Mouse (Mus musculus) forebrain, embryonic 11.5 days (tissue): Measurements from ENCODE around the gene Hrct1. TPM values are rescaled to one million over a fixed set of nuclear protein-coding genes. Genes with fewer than 3 reads are reported as not detected.

Experiments
- ATAC-seq: fragments of 200-750 bp; cut with Nextera tagmentation; replicated peaks from 2 replicates; pipeline ENCODE4 v1.8.0; 2017; ENCODE audit warnings: moderate TSS enrichment; ENCODE audit not compliant: low FRiP score
- DNase-seq: peaks from one replicate; pipeline ENCODE4 v3.0.0-alpha.2; 2017; ENCODE audit warnings: low spot score
- H3K27ac ChIP-seq: fragments of 300-500 bp; sonication (generic); 2 replicates; pipeline ENCODE4 v1.5.1; 2014; ENCODE audit warnings: low read depth, low read length
- H3K27me3 ChIP-seq: fragments of 300-500 bp; sonication (generic); 2 replicates; pipeline ENCODE4 v1.6.1; 2014; ENCODE audit warnings: mild to moderate bottlenecking, low read length, mixed read lengths; ENCODE audit not compliant: control insufficient read depth, insufficient read depth
- H3K36me3 ChIP-seq: fragments of 300-500 bp; sonication (generic); 2 replicates; pipeline ENCODE4 v1.6.1; 2014; ENCODE audit warnings: mild to moderate bottlenecking, low read length, moderate library complexity, mixed read lengths; ENCODE audit not compliant: control insufficient read depth, insufficient read depth
- H3K4me1 ChIP-seq: fragments of 300-500 bp; sonication (generic); replicated peaks from 2 replicates; pipeline ENCODE4 v1.6.1; 2014; ENCODE audit warnings: low read length, mixed read lengths; ENCODE audit not compliant: control insufficient read depth, insufficient read depth
- H3K4me2 ChIP-seq: fragments of 300-500 bp; sonication (generic); 2 replicates; pipeline ENCODE4 v1.6.1; 2014; ENCODE audit warnings: low read depth, mild to moderate bottlenecking, low read length, moderate library complexity, mixed read lengths; ENCODE audit not compliant: severe bottlenecking
- H3K4me3 ChIP-seq: fragments of 300-500 bp; sonication (generic); 2 replicates; pipeline ENCODE4 v1.5.1; 2014; ENCODE audit warnings: low read depth, low read length
- H3K9ac ChIP-seq: fragments of 300-500 bp; sonication (generic); 2 replicates; pipeline ENCODE4 v1.6.1; 2014; ENCODE audit warnings: low read length
- H3K9me3 ChIP-seq: fragments of 300-500 bp; sonication (generic); 2 replicates; pipeline ENCODE4 v1.6.1; 2016; ENCODE audit warnings: low read length, mixed read lengths; ENCODE audit not compliant: control insufficient read depth
- WGBS: fragments of 180-500 bp; shearing (Covaris S2); extraction: QIAGEN DNeasy Blood & Tissue Kit; methylation state at CpG from one replicate; pipeline ENCODE4 v1.1.7; 2014; 5-methylcytosine and 5-hydroxymethylcytosine counted together
- polyA plus RNA-seq: library from polyadenylated mRNA; unstranded; fragments of >200 nt; fragmentation: Nextera tagmentation; extraction: Ambion mirVana; gene quantifications from 2 replicates; pipeline ENCODE4 v1.2.1, GENCODE M21; 2014

Gene Hrct1
- polyA plus RNA-seq, 1 experiment from 2014 or later, result not detected

DNA sequence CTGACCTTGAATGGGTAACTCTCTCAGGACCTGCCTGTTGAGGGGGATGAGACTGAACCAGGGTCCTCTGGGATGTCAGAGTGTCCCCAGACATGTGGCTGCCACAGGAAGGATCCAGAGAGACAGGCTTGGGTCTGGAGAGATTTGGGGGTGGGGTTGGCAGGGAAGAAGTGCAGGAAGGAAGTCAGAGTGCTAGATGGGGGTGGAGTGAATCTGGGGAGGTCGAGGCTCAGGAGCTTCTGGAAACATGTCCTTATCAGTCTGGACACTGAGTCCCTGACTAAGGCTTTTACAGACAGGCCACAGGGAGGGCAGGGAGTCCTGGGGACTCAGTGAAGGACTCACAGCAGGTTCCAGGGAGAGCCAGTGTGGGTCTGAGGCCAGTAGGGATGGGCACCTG, 5.2 kb downstream of the Hrct1 start:
- H3K9me3 ChIP-seq, result no peaks in the 10 kb centered on the region
- DNase-seq (no peak), ATAC-seq (no peak)
- H3K4me1 ChIP-seq, result no peaks in the 10 kb centered on the region
- H3K27me3 ChIP-seq, result no peaks in the 10 kb centered on the region
- no peaks in the 10 kb centered on the region for H3K36me3 ChIP-seq
- H3K4me3 ChIP-seq, result no peak overlapping the region
- 29% methylated on average over 1 of the region's 1 CpGs for WGBS
- H3K4me2 ChIP-seq, result no peak overlapping the region
- no peak overlapping the region for H3K27ac ChIP-seq
- no peak overlapping the region for H3K9ac ChIP-seq

DNA sequence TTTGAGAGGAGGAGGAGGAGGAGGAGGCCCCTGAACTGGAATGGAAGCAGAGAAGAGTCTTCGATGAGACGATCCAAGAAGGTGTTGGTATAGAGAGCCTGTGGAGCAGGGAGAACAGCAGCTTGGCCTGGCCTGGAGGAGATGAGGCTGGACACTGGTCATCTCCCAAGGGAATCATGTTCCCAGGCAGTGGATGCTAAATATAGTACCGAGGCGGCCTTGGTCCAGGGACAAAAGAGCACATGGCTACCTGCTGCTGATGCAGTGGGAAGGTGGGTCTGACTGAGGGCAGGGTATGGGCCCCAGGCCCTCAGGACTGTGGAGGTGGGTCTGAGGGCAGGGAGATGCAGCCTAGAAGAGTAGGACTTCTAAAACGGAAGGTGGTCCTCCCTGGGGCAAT, 6.2 kb downstream of the Hrct1 start:
- no peak overlapping the region for H3K9ac ChIP-seq
- no peak overlapping the region for H3K4me3 ChIP-seq
- DNase-seq (no peak), ATAC-seq (no peak)
- no peaks in the 10 kb centered on the region for H3K9me3 ChIP-seq
- H3K27me3 ChIP-seq, result no peaks in the 10 kb centered on the region
- H3K4me2 ChIP-seq, result no peak overlapping the region
- WGBS, result 90% methylated on average over 5 of the region's 5 CpGs
- no peaks in the 10 kb centered on the region for H3K4me1 ChIP-seq
- no peaks in the 10 kb centered on the region for H3K36me3 ChIP-seq
- H3K27ac ChIP-seq, result no peak overlapping the region

DNA sequence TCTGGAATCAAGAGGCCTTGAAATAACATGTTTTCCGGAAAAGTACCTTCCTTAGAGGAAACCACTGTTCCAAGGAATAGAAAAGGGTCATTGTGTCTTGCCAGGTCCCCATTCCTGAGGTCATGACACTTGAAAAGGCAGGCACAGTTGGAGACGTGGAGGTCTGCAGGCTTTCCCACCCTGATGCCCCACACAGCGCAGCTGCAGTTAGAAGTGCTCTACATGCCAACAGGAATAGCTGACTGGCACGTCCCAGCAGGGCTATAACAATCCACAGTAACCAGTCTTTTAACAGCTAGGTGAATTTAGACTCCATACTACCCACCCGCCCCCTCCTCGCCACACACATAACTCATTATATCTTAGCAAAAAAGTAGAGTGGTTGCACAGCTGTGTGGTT, 10.2 kb downstream of the Hrct1 start:
- WGBS, result 67% methylated on average over 6 of the region's 6 CpGs
- no peak for ATAC-seq
- Histone ChIP-seq H3K36me3 (no peaks in the 10 kb centered on the region), H3K9ac (no peak overlapping the region), H3K4me2 (no peak overlapping the region), H3K27me3 (no peaks in the 10 kb centered on the region), H3K9me3 (no peaks in the 10 kb centered on the region), H3K27ac (no peak overlapping the region), H3K4me3 (no peak overlapping the region), H3K4me1 (no peaks in the 10 kb centered on the region)
- no peak for DNase-seq

DNA sequence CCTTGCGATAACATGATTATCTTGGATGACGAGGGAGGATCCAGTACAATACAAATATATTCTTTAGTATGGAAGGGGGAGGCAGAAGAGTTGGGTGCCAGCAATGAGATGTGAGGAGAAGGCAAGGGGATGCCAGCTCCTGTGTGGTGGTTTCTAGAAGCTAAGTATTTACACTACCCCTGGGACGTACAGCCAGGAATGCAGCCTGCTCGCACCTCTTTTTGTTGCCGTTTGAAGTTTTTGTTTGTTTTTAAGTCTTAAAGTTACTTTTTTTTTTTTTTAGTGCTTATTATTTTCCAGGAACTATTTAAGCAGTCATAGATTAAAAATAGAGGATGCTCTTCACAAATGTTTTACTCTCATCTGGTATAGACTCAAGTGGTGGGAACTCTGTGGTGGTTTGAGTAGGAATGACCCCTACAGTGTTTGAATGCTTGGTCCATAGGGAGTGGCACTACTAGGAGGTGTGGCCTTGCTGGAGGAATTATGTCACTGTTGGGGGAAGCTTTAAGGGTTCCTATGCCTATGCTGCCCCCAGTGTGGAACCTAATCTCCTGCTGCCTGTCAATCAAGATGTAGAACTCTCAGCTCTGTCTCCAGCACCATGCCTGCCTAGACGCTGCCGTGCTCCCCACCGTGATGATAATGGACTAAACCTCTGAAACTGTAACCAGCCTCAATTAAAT, 12.1 kb downstream of the Hrct1 start:
- H3K27ac ChIP-seq, result no peak overlapping the region

DNA sequence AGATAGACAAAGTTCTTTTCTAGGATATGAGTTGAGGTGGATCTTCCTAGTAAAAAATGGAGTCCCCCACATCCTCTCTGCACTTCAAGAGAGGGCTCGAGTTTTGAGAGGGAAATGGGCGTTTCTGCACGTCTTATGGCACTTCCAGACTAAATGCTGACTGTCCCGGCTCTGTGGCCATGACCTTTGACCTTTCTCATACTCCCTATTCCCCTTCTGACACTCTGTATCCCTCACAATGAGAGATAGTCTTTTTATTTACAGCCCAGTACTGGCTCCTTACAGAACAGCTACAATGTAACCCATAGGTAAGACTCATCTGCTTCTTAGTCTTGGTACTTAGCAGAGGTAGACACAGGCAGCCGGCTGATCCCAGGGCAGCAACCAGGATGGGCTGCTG, 14.5 kb downstream of the Hrct1 start:
- ATAC-seq (no peak), DNase-seq (no peak)
- no peaks in the 10 kb centered on the region for H3K36me3 ChIP-seq
- H3K27me3 ChIP-seq, result no peaks in the 10 kb centered on the region
- H3K4me2 ChIP-seq, result no peak overlapping the region
- no peak overlapping the region for H3K27ac ChIP-seq
- no peaks in the 10 kb centered on the region for H3K9me3 ChIP-seq
- no peaks in the 10 kb centered on the region for H3K4me1 ChIP-seq
- no peak overlapping the region for H3K9ac ChIP-seq
- 75% methylated on average over 5 of the region's 5 CpGs for WGBS
- H3K4me3 ChIP-seq, result no peak overlapping the region

More for the DNA sequence above, 12.1 kb downstream of the Hrct1 start:
- DNase-seq (no peak), ATAC-seq (no peak)
- no peaks in the 10 kb centered on the region for H3K27me3 ChIP-seq
- H3K4me1 ChIP-seq, result no peaks in the 10 kb centered on the region
- H3K9ac ChIP-seq, result no peak overlapping the region
- no peak overlapping the region for H3K4me2 ChIP-seq
- 74% methylated on average over 8 of the region's 8 CpGs for WGBS
- no peak overlapping the region for H3K4me3 ChIP-seq
- no peaks in the 10 kb centered on the region for H3K36me3 ChIP-seq
- no peaks in the 10 kb centered on the region for H3K9me3 ChIP-seq

DNA sequence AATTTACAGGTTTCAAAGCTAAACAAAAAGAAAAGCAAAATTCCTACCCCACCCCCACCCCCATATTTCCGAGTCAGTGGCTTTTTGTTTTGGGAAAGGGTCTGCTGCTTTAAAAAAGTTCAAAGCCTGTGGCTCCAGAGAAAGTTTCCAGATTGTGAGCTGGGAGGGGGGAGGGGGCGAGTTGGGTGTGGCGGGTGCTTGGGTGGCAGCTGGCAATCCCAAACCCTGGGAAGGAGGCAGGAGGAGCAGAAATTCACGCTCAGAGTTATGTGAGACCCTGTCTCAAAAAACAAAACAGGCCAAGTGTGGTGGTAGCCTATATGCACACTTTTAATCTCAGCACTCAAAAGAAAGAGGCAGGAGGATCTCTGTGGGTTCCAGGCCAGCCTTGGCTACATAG, 15.6 kb downstream of the Hrct1 start:
- DNase-seq, result peak; percentile 39
- no peak for ATAC-seq
- 30% methylated on average over 4 of the region's 4 CpGs for WGBS

DNA sequence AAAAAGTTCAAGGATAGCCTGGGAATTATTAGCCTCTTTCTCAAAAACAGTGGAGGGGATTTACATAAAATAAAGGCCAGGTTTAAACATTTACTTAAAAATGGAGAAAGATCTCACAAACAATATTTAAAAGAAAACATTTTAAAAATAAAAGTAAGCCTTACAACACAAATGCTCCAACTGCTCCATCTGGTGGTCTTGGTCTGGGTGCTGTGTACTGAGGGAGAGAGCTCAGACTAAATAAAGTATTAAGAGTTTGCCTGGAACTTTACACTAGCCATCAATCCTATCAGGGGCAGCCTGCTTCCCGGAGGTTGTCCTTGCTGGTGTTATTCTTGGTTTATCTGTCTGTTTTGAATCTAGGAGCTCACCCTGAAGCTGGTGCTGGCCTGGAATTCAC, 16.1 kb downstream of the Hrct1 start:
- Histone ChIP-seq H3K27me3 (no peaks in the 10 kb centered on the region), H3K9ac (no peak overlapping the region), H3K4me2 (no peak overlapping the region), H3K9me3 (no peaks in the 10 kb centered on the region), H3K4me1 (no peaks in the 10 kb centered on the region), H3K27ac (no peak overlapping the region), H3K36me3 (no peaks in the 10 kb centered on the region), H3K4me3 (no peak overlapping the region)
- DNase-seq, result peak; percentile 26
- 71% methylated on average over 1 of the region's 1 CpGs for WGBS
- no peak for ATAC-seq

More for the DNA sequence above, 15.6 kb downstream of the Hrct1 start:
- no peaks in the 10 kb centered on the region for H3K27me3 ChIP-seq
- H3K9ac ChIP-seq, result no peak overlapping the region
- H3K27ac ChIP-seq, result no peak overlapping the region
- no peaks in the 10 kb centered on the region for H3K9me3 ChIP-seq
- H3K4me3 ChIP-seq, result no peak overlapping the region
- H3K4me2 ChIP-seq, result no peak overlapping the region
- no peaks in the 10 kb centered on the region for H3K36me3 ChIP-seq
- H3K4me1 ChIP-seq, result no peaks in the 10 kb centered on the region

DNA sequence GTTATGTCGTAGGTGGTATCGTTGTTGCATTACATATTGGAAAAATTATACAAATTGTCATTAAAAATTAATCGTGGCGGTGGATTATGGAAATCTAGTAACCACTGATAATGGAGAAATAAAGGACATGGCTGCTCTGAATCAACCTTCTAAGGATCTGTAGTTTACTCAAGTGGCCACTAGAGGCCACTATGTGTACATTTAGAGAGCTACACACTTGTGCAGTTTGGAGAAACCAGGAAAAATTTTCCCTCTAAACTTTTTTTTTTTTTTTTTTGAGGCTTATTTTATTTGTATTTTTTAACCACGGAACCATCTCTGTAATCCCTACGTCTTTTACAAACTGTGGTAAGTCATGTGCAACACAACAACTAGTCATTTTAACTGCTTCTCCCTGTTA, 18.2 kb downstream of the Hrct1 start:
- H3K4me2 ChIP-seq, result no peak overlapping the region
- H3K4me3 ChIP-seq, result no peak overlapping the region
- H3K27ac ChIP-seq, result no peak overlapping the region
- no peaks in the 10 kb centered on the region for H3K4me1 ChIP-seq
- 19% methylated on average over 6 of the region's 6 CpGs for WGBS
- no peaks in the 10 kb centered on the region for H3K9me3 ChIP-seq
- ATAC-seq, result no peak
- no peak for DNase-seq
- no peak overlapping the region for H3K9ac ChIP-seq
- no peaks in the 10 kb centered on the region for H3K27me3 ChIP-seq
- H3K36me3 ChIP-seq, result no peaks in the 10 kb centered on the region

DNA sequence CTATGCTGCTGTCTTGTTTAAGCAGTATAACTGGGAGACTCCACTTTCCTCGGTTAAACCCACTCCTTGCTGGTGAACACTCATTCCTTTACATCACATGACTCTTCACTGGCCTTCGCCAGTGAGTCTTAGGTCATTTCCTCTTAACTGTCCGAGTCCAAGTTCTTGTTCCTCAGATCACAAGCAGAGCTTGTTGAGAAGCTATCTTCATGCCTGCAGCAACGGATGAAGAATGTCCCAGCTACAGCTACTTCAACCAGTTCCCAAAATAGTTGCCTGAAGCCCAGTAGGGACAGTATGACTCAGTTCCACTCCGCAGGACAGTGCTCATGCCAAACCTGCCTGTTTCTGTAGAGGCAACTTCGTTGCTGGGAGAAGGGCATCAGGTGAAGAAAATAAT, 30.2 kb downstream of the Hrct1 start:
- ATAC-seq, result no peak
- DNase-seq, result no peak
- whole genome bisulfite sequencing, result 81% methylated on average over 6 of the region's 6 CpGs

More for the DNA sequence above, 30.2 kb downstream of the Hrct1 start:
- Histone ChIP-seq H3K4me1 (no peaks in the 10 kb centered on the region), H3K27ac (no peak overlapping the region), H3K27me3 (no peaks in the 10 kb centered on the region), H3K4me2 (no peak overlapping the region), H3K36me3 (no peaks in the 10 kb centered on the region), H3K4me3 (no peak overlapping the region), H3K9me3 (no peaks in the 10 kb centered on the region), H3K9ac (no peak overlapping the region)
